Mouse (Mus musculus) megakaryocyte progenitor cell, adult 5-6 weeks (primary cell): Measurements from ENCODE around the gene Map7. TPM values are rescaled to one million over a fixed set of nuclear protein-coding genes. Genes with fewer than 3 reads are reported as not detected.

Experiments
- total RNA-seq, 2 experiments: library from RNA; stranded (forward) in 1 of 2; stranded (reverse) in 1 of 2; fragments of 157-497, 149-512 nt in 1 of 2; fragments of 200-1000 nt in 1 of 2; gene quantifications; 2 replicates each; pipeline versions ENCODE4 v1.2.3 to v1.2.4; 2015 to 2017

The Map7 gene
- total RNA-seq, 2 experiments from 2014 or later: 12.5 to 20.1 TPM

Other genes with a start within 250 kb of the Map7 start
- 44.3 and 56.4 TPM in 2 replicates for gene Pex7, start 240.8 kb upstream of the Map7 start, total RNA-seq (2015)
- gene Pex7, start 240.8 kb upstream of the Map7 start, total RNA-seq (2017): 24.8 and 29.7 TPM in 2 replicates
- gene Map3k5, start 214.0 kb upstream of the Map7 start, total RNA-seq (2015): 15.4 and 16.5 TPM in 2 replicates
- 16.0 and 17.9 TPM in 2 replicates for gene Map3k5, start 214.0 kb upstream of the Map7 start, total RNA-seq (2017)
- gene Bclaf1, start 164.0 kb downstream of the Map7 start, total RNA-seq (2015): 185 and 245 TPM in 2 replicates
- 401 and 633 TPM in 2 replicates for gene Bclaf1, start 164.0 kb downstream of the Map7 start, total RNA-seq (2017)
- 69.6 and 74.0 TPM in 2 replicates for gene Mtfr2, start 199.3 kb downstream of the Map7 start, total RNA-seq (2015)
- 11.6 and 17.1 TPM in 2 replicates for gene Mtfr2, start 199.3 kb downstream of the Map7 start, total RNA-seq (2017)